Mouse (Mus musculus) ES-Bruce4 (cell line): ENCODE measurements around the gene Hsf2bp.

Source experiments
- CTCF ChIP-seq: IDR thresholded peaks from one replicate; pipeline ENCODE4 v1.8.1; 2011; ENCODE audit warnings: low read depth, low read length
- POLR2A ChIP-seq: IDR thresholded peaks from one replicate; pipeline ENCODE4 v1.8.1; 2011; ENCODE audit warnings: low read length; ENCODE audit not compliant: insufficient read depth

- TF ChIP-seq POLR2A (no peak), CTCF (no peak)
Observed at GRCm38 (mm10) chr17:31986915-31987314, 49.2 kb downstream of the Hsf2bp start.
